Mouse (Mus musculus) heart, embryonic 10.5 days (tissue): ENCODE measurements around the gene Scarb2. TPM values are rescaled to one million over a fixed set of nuclear protein-coding genes. Genes with fewer than 3 reads are reported as not detected.

ENCODE experiments used
- microRNA-seq: library from miRNA; unstranded; fragments of <30 nt; microRNA quantifications from one replicate; pipeline ENCODE4, GENCODE M21; 2017
- polyA plus RNA-seq: library from polyadenylated mRNA; unstranded; fragments of >200 nt; fragmentation: Nextera tagmentation; extraction: Ambion mirVana; gene quantifications from 2 replicates; pipeline ENCODE4 v1.2.1, GENCODE M21; 2016

Gene Scarb2
- polyA plus RNA-seq, 1 experiment from 2014 or later = 8.3 TPM

Small RNA genes lying within 50 kb of the gene (microRNA-seq; reads per million reads assigned to microRNA genes)
- not detected for gene Mir6415

Other genes with a start within 250 kb of the Scarb2 start
- 7.0 and 9.2 TPM in 2 replicates for gene Naaa, start 228.7 kb downstream of the Scarb2 start, polyA plus RNA-seq
- 33.2 and 39.5 TPM in 2 replicates for gene Sdad1, start 196.4 kb downstream of the Scarb2 start, polyA plus RNA-seq
- gene Cxcl9, start 178.8 kb downstream of the Scarb2 start, polyA plus RNA-seq = not detected in 2 replicates
- gene Art3, start 175.0 kb downstream of the Scarb2 start, polyA plus RNA-seq = 19.8 and 37.7 TPM in 2 replicates
- gene Cxcl10, start 157.9 kb downstream of the Scarb2 start, polyA plus RNA-seq = 0.64 TPM in 1 of 2 replicates, not detected in the other
- gene Nup54, start 71.6 kb downstream of the Scarb2 start, polyA plus RNA-seq = 52.8 and 60.8 TPM in 2 replicates
- not detected in 2 replicates for gene Fam47e, start 48.2 kb upstream of the Scarb2 start, polyA plus RNA-seq
- gene Stbd1, start 96.2 kb upstream of the Scarb2 start, polyA plus RNA-seq = 45.2 and 75.6 TPM in 2 replicates
- gene Ccdc158, start 168.4 kb upstream of the Scarb2 start, polyA plus RNA-seq = 0.87 and 0.90 TPM in 2 replicates
- gene Shroom3, start 176.6 kb upstream of the Scarb2 start, polyA plus RNA-seq = 11.4 and 11.6 TPM in 2 replicates